Mouse (Mus musculus) ES-E14 (cell line): Measurements from ENCODE around the gene Gm42688.

ENCODE experiments used
- HCFC1 ChIP-seq: IDR thresholded peaks from 2 replicates; pipeline ENCODE4 v1.6.1; 2012; ENCODE audit warnings: low read length, inconsistent platforms, borderline replicate concordance; ENCODE audit not compliant: insufficient read depth
- MAFK ChIP-seq: IDR thresholded peaks from 2 replicates; pipeline ENCODE4 v1.6.1; 2014; ENCODE audit warnings: mild to moderate bottlenecking, low read depth, low read length, inconsistent platforms; ENCODE audit not compliant: insufficient read depth

GRCm38 (mm10) chr6:83137576-83137950 is 36.1 kb downstream of the Gm42688 start:
- no peak for TF ChIP-seq HCFC1
- TF ChIP-seq MAFK = no peak
